Mouse (Mus musculus): Measurements from ENCODE around the gene Lrrc8b.

Gene Lrrc8b

DNA sequence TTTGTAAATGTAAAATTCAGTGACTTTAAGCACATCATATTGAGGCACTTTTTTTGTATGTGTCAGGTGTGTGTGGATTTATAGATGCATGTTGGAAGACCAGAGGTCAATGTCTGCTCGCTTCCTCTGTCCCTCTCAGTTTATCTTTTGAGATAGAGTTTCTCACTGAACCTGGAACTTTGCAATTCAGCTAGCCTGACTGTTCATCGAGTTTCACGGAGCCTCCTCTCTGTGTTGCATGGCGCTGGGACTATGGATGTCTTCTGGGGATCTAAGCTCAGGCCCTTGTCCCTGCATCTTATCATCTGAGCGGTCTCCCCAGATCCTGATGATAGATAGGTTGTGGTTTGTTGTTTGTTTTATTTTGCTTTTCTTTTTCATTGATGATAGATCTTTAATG lies 45.0 kb downstream of the Lrrc8b start:
- POLR2A ChIA-PET = interaction anchor here in 1 of 4 experiments (0.6 to 2.1 kb wide), 2 partner anchors 20 to 142 kb away, joined by 3 to 5 read pairs; no protein-coding TSS in a partner anchor
- CTCF ChIA-PET = no interaction called here

DNA sequence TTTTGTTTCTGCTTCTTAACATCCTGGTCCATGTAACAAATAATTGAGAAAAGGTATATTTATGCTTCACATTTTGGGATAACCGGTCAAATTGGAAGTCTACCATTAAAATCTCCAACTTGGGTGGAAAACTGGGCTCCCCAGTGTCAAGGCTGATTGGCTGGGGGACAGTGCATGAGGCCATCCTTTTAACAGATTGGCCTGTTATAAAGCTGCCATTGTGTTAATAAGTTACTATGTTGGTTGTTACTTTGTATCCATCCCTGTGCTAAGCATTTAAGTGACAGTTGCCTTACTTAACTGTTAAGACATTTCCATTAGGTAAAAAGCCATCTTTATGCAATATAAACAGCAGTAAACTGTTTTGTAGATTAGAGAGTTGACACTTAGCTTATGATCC lies 45.5 kb downstream of the Lrrc8b start:
- CTCF ChIA-PET = interaction anchor here in 1 of 4 experiments (0.9 kb wide), 1 partner anchor 30 kb away, joined by 3 read pairs; no protein-coding TSS in a partner anchor
- POLR2A ChIA-PET = interaction anchor here in 1 of 4 experiments (2.1 kb wide), 1 partner anchor 142 kb away, joined by 5 read pairs; no protein-coding TSS in a partner anchor

DNA sequence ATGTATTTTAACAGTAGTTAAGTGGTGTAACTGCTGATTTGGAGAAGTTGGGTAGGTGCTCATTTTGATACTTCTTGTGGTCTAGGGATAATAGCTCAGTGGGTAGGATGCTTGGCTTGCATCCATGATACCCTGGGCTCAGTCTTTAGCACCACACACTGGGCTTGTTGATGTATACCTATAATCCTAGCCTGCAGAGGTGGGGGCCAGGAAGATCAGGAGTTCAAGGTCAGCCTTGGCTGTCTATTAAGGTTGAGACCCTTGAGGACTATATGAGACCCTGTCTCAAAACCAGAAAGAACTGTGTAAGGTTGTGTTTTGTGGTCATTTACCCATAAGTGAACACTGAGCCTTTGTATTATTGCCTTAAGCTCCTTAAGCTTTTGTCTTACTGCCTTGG lies 49.1 kb downstream of the Lrrc8b start:
- POLR2A ChIA-PET = interaction anchor here in 1 of 4 experiments (2.0 kb wide), 1 partner anchor 21 kb away, joined by 5 read pairs; no protein-coding TSS in a partner anchor
- CTCF ChIA-PET = interaction anchor here in 1 of 4 experiments (1.0 kb wide), 1 partner anchor 64 kb away, joined by 3 read pairs; no protein-coding TSS in a partner anchor

DNA sequence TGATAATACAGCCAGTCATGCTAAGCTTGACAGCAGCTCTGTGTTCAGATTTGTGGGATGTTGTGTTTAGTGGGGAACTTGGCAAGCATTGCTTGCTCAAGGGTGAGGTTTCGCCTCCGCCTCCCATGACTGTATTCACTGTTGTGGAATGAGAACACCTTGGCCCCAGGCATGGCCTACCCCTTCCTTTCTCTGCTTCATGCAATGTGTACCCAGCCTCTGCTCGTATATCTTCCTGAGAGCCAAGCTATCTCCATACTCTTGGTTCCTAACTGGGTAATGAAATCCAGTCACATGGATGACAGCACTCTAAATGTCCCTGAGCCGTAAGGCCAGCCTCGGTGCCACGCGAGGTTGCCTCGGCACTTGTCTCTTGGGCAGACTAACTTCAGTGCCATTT lies 50.0 kb downstream of the Lrrc8b start:
- POLR2A ChIA-PET = interaction anchor here in 1 of 4 experiments (2.0 kb wide), 1 partner anchor 22 kb away, joined by 5 read pairs; no protein-coding TSS in a partner anchor
- CTCF ChIA-PET = interaction anchor here in 1 of 4 experiments (1.0 kb wide), 1 partner anchor 65 kb away, joined by 3 read pairs; no protein-coding TSS in a partner anchor

DNA sequence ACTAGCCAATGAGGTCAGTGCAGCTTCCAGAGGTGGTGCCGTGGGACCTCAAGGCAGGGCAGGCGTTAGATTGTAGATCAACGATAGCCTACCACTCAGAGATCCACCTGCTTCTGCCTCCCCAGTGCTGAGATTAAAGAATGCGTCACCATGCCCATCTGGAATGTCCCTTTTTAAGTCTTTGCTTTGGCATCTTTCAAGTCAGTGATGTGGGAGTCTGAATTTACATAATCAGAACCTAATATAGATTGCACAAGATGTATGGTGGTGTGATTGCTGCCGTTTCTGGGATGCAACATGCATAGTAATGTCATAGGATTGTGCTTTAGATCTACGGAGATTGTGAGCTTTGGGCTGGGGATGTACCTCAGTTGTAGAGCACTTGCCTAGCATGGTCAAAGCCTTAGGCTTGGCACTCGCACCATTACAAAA lies 50.9 kb downstream of the Lrrc8b start:
- ChIA-PET CTCF (no interaction called here), POLR2A (interaction anchor here in 1 of 4 experiments (0.6 kb wide), 1 partner anchor 60 kb away, joined by 3 read pairs; no protein-coding TSS in a partner anchor)

DNA sequence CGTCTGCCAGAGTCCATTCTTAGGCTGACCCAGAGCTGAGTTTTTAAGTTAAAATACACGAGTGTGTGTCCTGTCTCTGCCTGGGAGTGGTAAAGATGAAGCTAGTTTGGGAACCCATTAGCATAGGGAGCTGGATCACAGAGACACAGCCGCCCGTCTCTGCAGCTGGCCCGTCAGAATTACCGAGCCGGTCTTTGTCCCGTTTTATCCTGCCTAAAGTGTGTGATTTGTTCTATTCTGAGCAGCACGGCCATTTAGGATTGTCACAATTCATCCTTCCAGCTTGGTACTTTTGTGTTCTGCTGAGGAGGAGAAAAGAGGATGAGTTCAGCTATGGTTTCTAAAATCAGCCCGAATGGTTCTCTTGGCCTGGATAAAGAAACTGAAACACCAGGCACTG lies 51.7 kb downstream of the Lrrc8b start:
- ChIA-PET CTCF (interaction anchor here in 1 of 4 experiments (0.9 kb wide), 1 partner anchor 27 kb away, joined by 4 read pairs; no protein-coding TSS in a partner anchor), POLR2A (interaction anchor here in 1 of 4 experiments (0.6 kb wide), 1 partner anchor 61 kb away, joined by 3 read pairs; no protein-coding TSS in a partner anchor)

DNA sequence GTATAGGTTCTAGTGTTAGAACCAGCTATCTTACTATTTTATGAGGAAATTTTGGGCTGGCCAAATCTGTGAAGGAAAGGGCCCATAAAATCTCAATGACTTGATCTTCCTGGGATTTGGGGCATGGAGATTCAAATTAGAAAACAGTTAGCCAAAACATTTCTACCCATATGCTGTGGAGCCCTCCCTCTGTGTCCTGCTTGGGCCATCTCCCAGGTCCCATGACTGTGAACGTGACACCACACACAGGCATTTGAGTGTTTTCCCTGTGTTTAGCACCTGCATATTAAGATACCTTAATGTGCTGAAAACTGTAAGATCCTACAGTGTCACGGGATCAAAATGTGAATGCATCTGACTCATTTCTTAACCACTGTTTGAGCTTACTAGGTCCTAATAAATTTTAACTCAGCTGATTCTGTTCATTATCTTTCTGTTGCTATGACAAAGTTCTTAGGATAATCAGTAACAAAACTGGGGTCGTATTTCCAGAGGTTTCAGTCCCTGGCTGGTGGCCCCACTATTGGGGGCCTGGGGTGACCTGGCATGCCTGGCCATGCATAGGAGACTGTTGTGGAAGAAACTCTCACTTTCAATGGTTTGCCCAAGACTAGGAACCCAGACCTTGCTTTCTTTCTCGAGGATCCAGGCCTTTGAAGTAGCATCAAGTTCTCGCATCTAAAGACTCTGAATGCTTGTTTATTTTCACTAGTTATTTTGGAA lies 57.6 kb downstream of the Lrrc8b start:
- CTCF ChIA-PET = no interaction called here
- POLR2A ChIA-PET = interaction anchor here in 1 of 4 experiments (0.6 kb wide), 1 partner anchor 335 kb away, joined by 3 read pairs; no protein-coding TSS in a partner anchor

DNA sequence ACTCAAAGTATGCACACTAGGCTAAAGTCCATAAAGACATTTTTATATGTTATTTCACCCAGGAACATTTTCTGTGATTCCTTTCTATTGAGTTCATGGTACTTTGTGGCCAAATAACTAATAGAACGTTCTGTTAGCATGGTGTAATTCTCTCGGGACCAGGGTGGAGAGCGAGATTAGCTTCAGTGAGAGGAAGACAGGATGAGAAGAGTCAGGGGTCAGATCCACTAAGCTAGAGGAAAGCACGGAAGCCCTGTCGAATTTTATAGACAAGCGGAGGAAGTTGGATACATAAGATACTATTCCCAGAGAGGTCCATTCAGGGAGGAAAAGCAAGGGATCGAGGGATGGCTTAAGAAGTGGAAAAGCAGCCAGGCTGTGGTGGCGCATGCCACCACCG lies 62.0 kb downstream of the Lrrc8b start:
- ChIA-PET POLR2A (no interaction called here), CTCF (no interaction called here)

DNA sequence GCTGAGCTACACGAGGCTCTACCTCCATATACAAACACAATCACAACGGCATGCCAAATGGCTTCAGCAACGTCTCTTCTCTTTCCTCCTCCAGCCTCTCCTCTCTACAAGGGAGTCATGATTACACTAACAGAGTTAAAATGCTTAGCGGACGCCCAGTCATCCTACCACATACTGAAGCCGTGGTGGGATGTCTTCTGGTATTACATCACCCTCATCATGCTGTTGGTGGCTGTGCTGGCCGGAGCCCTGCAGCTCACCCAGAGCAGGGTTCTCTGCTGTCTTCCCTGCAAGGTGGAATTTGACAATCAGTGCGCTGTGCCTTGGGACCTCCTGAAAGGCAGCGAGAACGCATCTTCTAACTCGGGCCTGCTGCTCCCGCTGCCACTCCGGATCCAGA lies 64.1 kb downstream of the Lrrc8b start:
- CTCF ChIA-PET = interaction anchor here (1.0 to 2.9 kb wide), 5 partner anchors 12 to 175 kb away, joined by 3 to 12 read pairs (median 4); no protein-coding TSS in a partner anchor
- POLR2A ChIA-PET = interaction anchor here in 2 of 4 experiments (0.8 to 1.5 kb wide), 4 partner anchors 15 to 205 kb away, joined by 3 read pairs; no protein-coding TSS in a partner anchor

DNA sequence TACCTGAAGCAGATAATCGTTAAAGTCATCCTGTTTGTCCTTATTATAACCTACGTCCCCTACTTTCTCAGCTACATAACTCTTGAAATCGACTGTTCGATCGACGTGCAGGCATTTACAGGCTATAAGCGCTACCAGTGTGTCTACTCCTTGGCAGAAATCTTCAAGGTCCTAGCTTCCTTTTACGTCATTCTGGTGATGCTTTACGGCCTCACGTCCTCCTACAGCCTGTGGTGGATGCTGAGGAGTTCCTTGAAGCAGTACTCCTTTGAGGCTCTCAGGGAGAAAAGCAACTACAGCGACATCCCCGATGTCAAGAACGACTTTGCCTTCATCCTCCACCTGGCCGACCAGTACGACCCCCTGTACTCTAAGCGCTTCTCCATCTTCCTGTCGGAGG lies 65.0 kb downstream of the Lrrc8b start:
- ChIA-PET CTCF (interaction anchor here in 3 of 4 experiments (1.0 to 2.9 kb wide), 7 partner anchors 11 to 174 kb away, joined by 3 to 12 read pairs (median 4); no protein-coding TSS in a partner anchor), POLR2A (interaction anchor here in 3 of 4 experiments (0.5 to 1.7 kb wide), 11 partner anchors 11 to 1009 kb away, joined by 3 to 6 read pairs (median 3); no protein-coding TSS in a partner anchor)

DNA sequence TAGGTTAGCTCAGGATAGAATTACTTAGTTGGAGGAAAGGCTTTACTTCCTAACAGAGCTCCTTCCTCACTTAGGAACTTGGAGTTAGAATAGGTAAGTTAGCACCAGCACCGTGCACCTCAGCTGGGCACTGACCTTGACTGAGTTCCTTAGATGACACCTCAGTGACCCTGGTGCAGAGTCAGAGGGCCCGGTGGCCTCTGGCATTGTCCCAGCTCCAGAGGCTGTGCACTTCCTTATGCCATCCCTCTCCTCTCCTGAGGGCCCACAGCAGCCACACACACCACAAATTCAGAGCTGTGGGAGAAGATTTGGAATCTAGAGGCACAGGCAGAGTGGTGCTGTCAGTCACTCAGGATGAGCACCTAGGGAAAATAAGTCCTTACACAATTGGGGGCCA lies 68.1 kb downstream of the Lrrc8b start:
- POLR2A ChIA-PET = interaction anchor here in 1 of 4 experiments (0.6 kb wide), 1 partner anchor 378 kb away, joined by 5 read pairs; no protein-coding TSS in a partner anchor
- CTCF ChIA-PET = interaction anchor here in 2 of 4 experiments (0.5 to 1.9 kb wide), 3 partner anchors 11 to 1488 kb away, joined by 3 to 5 read pairs (median 3); no protein-coding TSS in a partner anchor

DNA sequence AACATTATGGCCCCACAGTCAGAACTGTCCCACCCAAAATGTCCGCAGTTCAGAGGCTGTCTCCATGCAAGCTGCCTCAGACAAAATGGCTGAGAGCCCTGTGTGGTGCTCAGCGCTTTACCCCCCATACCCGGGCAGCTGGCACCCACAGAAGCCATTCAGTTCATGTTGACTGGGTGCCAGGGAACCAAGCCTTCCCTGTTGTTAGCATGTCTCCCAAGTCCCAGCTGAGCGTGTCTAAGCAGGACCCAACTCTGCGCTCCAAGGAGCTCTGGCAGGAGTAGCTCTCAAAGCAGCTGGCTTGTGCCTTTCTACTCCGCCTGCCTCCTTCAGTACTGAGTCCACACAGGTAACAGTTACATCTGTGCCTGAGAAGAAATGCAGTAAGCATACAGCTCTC lies 68.7 kb downstream of the Lrrc8b start:
- POLR2A ChIA-PET = no interaction called here

DNA sequence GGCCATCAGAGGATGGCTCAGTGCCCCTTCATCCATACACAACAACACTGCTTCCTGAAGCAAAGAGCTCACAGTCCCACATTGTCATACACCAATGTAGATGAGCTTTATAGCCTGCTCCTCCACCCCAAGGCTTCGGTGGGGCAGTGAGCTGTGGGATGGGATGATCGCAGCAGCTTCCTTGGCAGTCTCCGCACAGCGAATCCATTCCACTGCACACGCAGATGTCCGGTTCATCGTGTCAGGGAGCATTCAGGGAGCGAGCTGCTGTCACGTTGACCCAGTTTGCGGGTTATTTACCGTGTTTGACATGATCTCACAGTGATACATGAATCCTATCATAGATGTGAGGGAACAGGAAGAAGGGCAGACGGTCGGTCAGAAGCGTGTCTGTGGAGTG lies 69.3 kb downstream of the Lrrc8b start:
- POLR2A ChIA-PET = interaction anchor here in 1 of 4 experiments (0.6 kb wide), 1 partner anchor 316 kb away, joined by 3 read pairs; no protein-coding TSS in a partner anchor
- CTCF ChIA-PET = interaction anchor here in 2 of 4 experiments (0.7 to 2.3 kb wide), 3 partner anchors 10 to 125 kb away, joined by 3 to 6 read pairs (median 5); no protein-coding TSS in a partner anchor

More for the DNA sequence above, 68.7 kb downstream of the Lrrc8b start:
- CTCF ChIA-PET = interaction anchor here in 3 of 4 experiments (0.5 to 2.3 kb wide), 5 partner anchors 11 to 1489 kb away, joined by 3 to 6 read pairs (median 3); no protein-coding TSS in a partner anchor

DNA sequence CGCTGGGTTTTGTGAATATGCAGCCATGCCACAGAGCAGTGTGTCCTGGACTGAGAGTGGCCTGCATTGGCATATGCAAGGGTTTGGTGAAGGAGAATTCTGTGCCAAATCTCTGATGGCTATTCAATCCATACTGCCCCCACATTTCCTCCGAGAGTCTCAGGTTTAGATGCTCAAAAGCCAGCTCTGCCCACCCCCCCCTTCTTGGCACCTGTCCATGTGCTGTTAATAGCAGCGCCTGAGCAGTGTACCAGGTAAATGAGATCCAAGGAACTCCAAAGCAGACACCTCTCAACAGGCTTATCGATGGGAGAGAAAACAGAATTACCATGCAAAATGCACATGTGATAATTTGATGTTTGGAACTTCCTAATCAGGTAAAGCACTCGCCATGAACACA lies 74.6 kb downstream of the Lrrc8b start:
- ChIA-PET CTCF (no interaction called here), POLR2A (no interaction called here)

DNA sequence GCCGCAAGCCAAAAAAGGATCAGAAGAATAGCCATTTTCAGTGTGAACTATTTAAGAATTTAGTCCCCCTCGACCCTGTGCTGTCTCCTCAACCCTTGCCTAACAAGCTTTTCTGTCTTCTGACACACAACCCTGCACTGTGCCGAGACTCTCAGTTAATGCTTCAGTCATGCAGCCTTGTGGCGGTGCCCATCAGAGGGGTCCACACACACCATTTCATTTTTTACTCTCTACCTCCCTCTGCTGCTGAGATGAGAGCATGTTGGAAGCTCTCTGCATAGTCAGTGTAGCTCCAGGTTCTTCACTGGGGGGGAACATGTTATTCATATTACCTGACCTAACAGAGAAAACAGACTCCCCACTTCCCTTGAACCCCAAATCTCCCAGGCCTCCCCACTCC lies 75.8 kb downstream of the Lrrc8b start:
- CTCF ChIA-PET = interaction anchor here (0.5 to 1.3 kb wide), 19 partner anchors 10 to 1239 kb away, joined by 3 to 12 read pairs (median 3); partner anchors contain the start of gene Lrrc8c (in 1 of the 4)
- POLR2A ChIA-PET = interaction anchor here in 2 of 4 experiments (0.5 to 1.4 kb wide), 4 partner anchors 11 to 163 kb away, joined by 3 to 4 read pairs (median 4); no protein-coding TSS in a partner anchor

DNA sequence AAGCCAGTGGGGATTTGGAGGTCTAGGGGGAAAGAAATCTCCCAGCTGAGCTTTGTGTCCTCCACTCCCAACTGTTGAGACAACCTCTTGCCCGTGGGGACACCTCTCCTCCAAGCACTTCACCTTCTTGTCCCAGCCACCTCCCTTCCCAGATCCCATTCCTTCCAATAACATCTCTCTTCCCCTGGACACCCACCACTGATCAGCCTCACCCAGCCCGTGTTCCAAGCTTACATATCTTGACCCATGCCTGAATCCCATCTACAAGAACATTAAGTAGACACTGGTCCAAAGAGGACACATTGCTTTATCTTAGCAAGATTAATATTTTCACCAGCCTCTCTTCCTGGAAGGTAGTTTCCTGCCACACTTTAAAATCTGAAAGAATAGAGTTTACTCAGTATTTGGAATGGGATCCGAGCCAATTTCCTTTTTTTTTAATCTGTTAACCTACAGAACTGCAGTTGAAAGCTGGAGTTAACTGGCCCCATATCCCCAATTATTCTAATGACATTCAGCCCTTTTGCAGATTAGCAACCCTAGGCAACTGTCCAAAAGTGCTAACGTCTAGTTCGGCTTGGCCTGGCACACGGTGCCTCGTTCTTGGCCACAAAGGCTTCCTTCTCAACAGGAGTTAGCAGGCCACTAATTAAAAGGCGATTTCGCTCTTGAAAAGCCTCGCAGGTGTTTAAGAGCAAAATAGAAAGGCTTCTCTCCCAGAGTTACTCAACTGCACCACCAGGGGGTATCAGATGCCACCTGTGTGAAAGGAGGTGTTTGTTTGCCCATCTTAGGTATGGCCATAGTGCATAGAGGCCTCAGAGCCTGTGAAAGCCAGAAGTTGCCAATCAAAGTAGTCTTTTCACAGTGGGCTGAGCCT lies 77.0 kb downstream of the Lrrc8b start:
- ChIA-PET POLR2A (interaction anchor here in 2 of 4 experiments (1.0 to 1.6 kb wide), 3 partner anchors 12 to 87 kb away, joined by 3 to 4 read pairs (median 4); no protein-coding TSS in a partner anchor), CTCF (interaction anchor here in 3 of 4 experiments (0.8 to 2.1 kb wide), 8 partner anchors 26 to 193 kb away, joined by 3 to 7 read pairs (median 3); partner anchors contain the start of gene Lrrc8c (in 1 of the 3))

DNA sequence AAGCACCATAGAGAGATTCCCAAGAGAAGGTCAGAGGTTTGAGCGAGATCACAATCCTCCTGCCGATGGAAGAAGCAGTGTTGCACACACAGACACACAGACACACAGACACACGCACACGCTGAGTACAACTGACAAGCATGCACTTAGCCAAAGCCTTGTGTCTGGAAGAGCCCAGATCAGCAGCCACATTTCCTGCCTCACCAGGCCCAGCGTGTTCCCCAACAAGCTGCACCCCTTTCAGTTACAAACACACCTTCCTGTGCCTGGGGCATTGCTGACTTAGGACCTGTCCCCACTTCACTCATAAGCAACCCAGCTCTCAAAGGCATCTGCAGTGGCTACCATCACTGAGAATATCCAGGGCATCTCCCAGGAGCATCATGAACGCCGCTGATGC lies 77.8 kb downstream of the Lrrc8b start:
- ChIA-PET POLR2A (interaction anchor here in 1 of 4 experiments (1.6 kb wide), 1 partner anchor 13 kb away, joined by 4 read pairs; no protein-coding TSS in a partner anchor), CTCF (interaction anchor here in 3 of 4 experiments (0.6 to 3.0 kb wide), 9 partner anchors 13 to 193 kb away, joined by 3 to 12 read pairs (median 4); no protein-coding TSS in a partner anchor)

Data from embryonic stem cell, embryonic (primary cell).